Mouse (Mus musculus) bone marrow, adult 2 months (tissue): ENCODE results near the gene 6030408B16Rik.

ENCODE experiments used
- CTCF ChIP-seq: fragments of 200-500 bp; IDR thresholded peaks from 2 replicates; pipeline ENCODE4 v1.5.1; 2011; ENCODE audit warnings: low read length, control low read depth; ENCODE audit not compliant: control insufficient read depth, insufficient read depth
- POLR2A ChIP-seq: fragments of 200-500 bp; IDR thresholded peaks from 2 replicates; pipeline ENCODE4 v1.6.1; 2011; ENCODE audit warnings: low read depth, mild to moderate bottlenecking, control low read depth, low read length, borderline replicate concordance; ENCODE audit not compliant: control insufficient read depth

GRCm38 (mm10) chr15:101247155-101247498, 45.9 kb upstream of the 6030408B16Rik start:
- TF ChIP-seq POLR2A = no peak
- no peak for TF ChIP-seq CTCF
